Mouse (Mus musculus) lung, postnatal 36 days (tissue): Measurements from ENCODE around the gene Chchd10.
"Not testable (repeated sequence)": the region's sequence is repeated elsewhere in the genome, so short reads cannot be mapped to it uniquely, and the experiment has no call there.

Experiments
- DNase-seq: peaks from one replicate; pipeline ENCODE4 v3.0.0; 2022; ENCODE audit warnings: mixed read lengths

Gene Chchd10

GRCm38 (mm10) chr10:75932891-75933290 is at the start of gene Chchd10:
Gene Chchd10 (plus strand): TSS chr10:75933130.
- DNase-seq = no peak

- DNase-seq = peak; percentile 93
Measured at GRCm38 (mm10) chr10:75883232-75883552, 49.7 kb upstream of the Chchd10 start.

GRCm38 (mm10) chr10:75884742-75885141 is 48.2 kb upstream of the Chchd10 start:
- DNase-seq = no peak

- not testable (repeated sequence) for DNase-seq
Measured at GRCm38 (mm10) chr10:75887504-75887903, 45.4 kb upstream of the Chchd10 start.

GRCm38 (mm10) chr10:75889406-75890153 is 43.4 kb upstream of the Chchd10 start:
- DNase-seq = no peak

GRCm38 (mm10) chr10:75893089-75893750 is 39.7 kb upstream of the Chchd10 start, which contains the start of gene Derl3:
Gene Derl3 (plus strand): TSS chr10:75893413.
- peak; percentile 97 for DNase-seq

GRCm38 (mm10) chr10:75894601-75895000 is 38.3 kb upstream of the Chchd10 start:
- no peak for DNase-seq

- no peak for DNase-seq
Measured at GRCm38 (mm10) chr10:75895730-75896129, 37.2 kb upstream of the Chchd10 start.

GRCm38 (mm10) chr10:75896208-75896607 is 36.7 kb upstream of the Chchd10 start:
- no peak for DNase-seq

GRCm38 (mm10) chr10:75897373-75897772 is 35.6 kb upstream of the Chchd10 start:
- DNase-seq = peak; percentile 91

- no peak for DNase-seq
Measured at GRCm38 (mm10) chr10:75898039-75898564, 34.8 kb upstream of the Chchd10 start.

GRCm38 (mm10) chr10:75898846-75899245 is 34.1 kb upstream of the Chchd10 start:
- peak; percentile 71 for DNase-seq

GRCm38 (mm10) chr10:75904391-75904790 is 28.5 kb upstream of the Chchd10 start:
- DNase-seq = no peak

GRCm38 (mm10) chr10:75906882-75907281 is 26.0 kb upstream of the Chchd10 start:
- no peak for DNase-seq

GRCm38 (mm10) chr10:75910698-75911097 is 22.2 kb upstream of the Chchd10 start:
- no peak for DNase-seq

GRCm38 (mm10) chr10:75913013-75913589 is 19.8 kb upstream of the Chchd10 start:
- DNase-seq = no peak

- DNase-seq = peak; percentile 60
Measured at GRCm38 (mm10) chr10:75915557-75915956, 17.4 kb upstream of the Chchd10 start.

- DNase-seq = no peak
Measured at GRCm38 (mm10) chr10:75916840-75917239, 16.1 kb upstream of the Chchd10 start.

- DNase-seq = peak; percentile 74
Measured at GRCm38 (mm10) chr10:75919026-75919425, 13.9 kb upstream of the Chchd10 start.

GRCm38 (mm10) chr10:75921026-75921725 is 11.8 kb upstream of the Chchd10 start, which contains the start of gene Smarcb1:
Gene Smarcb1 (minus strand): TSS chr10:75921617.
- DNase-seq = peak; percentile 97

- DNase-seq = no peak
Measured at GRCm38 (mm10) chr10:75921726-75922560, 11.0 kb upstream of the Chchd10 start.

GRCm38 (mm10) chr10:75924324-75924723 is 8.6 kb upstream of the Chchd10 start:
- peak; percentile 49 for DNase-seq
